Mouse (Mus musculus) lung, postnatal 14 days (tissue): ENCODE measurements around the gene Prkab1.
A peak's percentile ranks its signal among the peaks of the same experiment; 100 is the strongest.

ENCODE experiments used
- DNase-seq: peaks from one replicate; pipeline ENCODE4 v3.0.0; 2021

Prkab1 gene

GRCm38 (mm10) chr5:116016542-116016941 is 7.8 kb downstream of the Prkab1 start:
- DNase-seq: no peak

GRCm38 (mm10) chr5:116014237-116014636 is 10.1 kb downstream of the Prkab1 start:
- DNase-seq: no peak

GRCm38 (mm10) chr5:116013821-116014220 is 10.5 kb downstream of the Prkab1 start:
- no peak for DNase-seq

DNA sequence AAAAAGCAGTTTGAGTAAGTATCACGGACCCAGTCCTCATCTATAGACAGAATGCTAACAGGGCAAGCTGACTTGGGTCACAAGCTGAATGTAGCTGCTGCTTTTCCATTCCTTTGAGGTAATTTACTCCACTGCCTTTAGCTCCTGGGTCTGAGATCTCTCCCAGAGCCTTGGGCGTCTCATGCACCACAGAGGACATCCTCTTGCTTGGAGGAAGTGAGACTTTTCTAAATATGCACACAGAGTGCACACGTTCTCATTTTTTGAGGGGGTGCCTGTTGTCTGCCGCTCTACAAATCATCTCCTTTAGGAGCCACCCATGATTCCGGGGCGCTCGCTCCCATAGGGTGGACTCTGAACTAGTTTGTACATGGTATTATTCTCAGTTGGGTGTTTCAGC is 11.8 kb downstream of the Prkab1 start:
- DNase-seq: no peak

DNA sequence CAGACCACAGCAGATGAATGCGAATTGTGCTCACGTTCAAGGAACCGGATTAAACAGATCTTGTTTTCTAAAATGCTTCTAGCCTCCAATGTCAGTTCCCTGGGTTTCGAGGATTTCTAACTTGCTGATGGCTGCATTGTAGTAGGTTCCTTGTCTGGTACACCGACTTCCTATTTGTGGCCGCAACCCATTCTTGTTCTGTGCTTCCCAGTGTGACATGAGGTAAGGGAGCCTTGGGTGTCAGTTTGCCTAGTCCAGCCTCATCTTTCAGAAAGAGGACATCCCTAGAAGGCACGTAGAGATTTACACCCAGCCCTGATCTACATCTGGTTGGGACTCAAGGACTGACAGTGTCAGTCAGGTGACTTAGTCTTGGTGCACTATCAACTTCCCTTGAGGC is 12.6 kb downstream of the Prkab1 start:
- no peak for DNase-seq

DNA sequence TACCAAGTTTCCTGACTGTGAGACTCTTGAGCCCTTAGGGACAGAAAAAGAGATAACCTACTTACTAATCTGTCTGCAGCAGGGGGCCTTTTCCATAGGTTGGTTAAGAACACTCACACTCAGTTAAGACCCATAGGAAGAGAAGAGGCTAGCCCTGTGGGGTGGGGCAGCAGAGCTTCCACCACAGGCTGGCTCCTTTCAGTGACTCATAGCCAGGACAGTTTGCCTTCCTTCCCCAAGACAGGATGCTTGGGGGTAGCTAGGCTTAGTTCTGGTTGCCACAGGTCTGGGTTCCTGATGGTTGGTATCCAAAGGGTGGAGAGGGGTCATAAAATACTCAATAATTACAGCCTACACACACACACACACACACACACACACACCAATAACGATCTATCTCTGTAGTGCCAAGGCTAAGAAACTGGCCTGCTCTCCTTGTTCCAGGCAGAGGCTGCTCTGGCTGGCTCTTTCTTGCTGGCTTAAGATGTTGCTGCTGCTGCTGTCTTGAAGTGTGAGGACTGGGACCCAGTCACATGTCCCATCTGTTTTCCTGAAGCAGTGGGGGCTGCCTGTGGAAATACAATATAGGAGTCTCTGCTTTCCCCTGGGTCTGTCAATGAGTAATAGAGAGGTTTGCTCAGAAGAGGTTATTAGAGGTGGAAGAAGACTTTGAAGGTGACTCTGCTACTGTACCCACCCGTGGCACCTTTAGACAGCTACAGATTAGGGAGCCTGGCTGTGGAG is 14.3 kb downstream of the Prkab1 start:
- no peak for DNase-seq

DNA sequence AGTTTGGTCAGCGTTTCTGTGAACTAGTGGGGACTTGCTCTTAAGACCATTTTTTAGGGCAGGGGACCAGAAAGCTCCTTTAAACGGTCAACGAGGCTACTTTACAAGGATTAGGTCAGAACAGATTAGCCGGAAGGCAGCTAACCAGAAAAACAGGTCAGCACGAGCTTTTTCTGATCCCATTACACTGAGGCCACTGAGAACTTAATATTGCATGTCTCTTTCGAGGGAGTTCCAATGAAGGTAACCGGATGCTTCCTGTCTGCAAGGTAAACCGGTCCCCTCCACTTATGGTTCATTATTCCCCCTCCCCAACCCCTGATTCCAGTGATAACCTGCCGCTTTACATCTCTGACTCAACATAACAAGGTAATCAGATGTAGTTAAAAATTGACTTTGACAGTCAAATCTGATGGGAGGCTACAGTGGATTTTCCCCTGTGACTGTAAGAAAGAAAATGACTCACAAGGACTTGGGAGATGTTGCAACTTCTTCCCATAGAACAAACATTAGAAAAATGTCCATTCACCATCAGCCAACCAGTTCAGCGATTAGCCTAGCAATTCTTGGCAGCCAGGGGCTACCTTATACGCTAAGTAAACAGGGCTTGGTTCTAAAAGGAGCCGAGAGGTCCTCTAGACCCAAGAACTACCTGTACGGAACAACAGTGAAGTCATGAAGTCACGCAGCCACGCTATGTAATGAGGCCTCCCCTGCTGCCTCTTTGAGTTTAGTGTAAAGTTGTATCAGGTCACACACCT is 15.0 kb downstream of the Prkab1 start:
- DNase-seq: peak; percentile 34

DNA sequence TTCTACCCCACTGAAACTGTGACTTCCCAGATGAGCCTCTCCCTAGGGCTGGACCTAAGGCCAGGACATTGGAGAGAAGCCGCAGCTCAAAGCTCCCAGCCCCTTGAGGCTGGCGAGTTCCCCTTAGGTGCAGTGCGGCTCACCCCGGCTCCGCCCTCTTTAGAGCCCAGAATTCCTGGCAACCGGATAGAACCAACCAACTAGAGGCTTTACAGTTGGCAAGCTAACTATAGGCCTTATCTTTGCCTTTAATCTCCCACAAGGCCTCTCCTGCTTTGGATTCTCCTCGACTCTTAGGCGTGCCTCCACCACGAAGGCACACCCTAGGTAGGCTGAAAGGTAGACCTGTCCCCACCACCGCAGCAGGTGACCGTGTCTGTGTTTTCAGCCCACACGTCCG is 16.6 kb downstream of the Prkab1 start:
- no peak for DNase-seq

GRCm38 (mm10) chr5:116006324-116007099 is 17.8 kb downstream of the Prkab1 start:
- peak; percentile 55 for DNase-seq

DNA sequence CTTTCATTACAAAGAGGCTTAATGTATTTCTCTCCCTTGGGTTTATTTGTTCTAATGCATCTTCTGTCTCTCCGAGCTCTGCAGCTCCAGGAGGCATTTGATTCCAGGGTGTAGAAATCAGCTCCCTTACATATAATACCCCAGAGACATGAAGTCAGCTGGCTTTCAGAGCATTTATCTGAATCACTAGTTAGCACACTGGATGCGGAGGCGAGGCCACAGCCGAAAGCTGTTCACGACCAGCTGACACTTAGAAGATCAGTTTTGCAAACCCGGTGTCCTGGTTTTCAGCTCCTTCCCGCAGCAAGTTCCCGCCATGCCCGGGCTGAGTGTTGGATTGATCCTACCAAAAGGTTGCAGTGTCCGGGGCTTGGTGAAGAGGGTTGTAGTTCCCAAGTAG is 20.0 kb downstream of the Prkab1 start:
- DNase-seq: no peak

DNA sequence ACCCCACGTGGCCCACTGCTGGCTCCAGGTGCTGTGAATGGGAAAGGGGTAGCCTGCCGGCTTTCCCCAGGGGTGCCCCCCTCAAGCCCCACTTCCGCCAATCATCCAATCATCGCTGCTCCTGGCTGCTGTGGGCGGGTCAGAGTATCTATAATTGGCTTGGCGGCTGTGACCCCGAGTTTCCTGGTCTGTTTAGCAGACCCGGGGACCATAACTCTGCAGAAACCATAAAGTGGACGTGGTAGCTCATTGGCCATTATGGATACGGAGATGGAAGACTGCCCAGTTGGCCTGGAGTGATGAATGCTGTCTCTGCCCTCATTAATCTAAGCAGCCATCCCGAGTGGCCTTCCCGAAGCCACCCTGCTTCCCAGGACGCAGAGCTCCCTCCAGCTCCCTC is 20.5 kb downstream of the Prkab1 start:
- DNase-seq: no peak

DNA sequence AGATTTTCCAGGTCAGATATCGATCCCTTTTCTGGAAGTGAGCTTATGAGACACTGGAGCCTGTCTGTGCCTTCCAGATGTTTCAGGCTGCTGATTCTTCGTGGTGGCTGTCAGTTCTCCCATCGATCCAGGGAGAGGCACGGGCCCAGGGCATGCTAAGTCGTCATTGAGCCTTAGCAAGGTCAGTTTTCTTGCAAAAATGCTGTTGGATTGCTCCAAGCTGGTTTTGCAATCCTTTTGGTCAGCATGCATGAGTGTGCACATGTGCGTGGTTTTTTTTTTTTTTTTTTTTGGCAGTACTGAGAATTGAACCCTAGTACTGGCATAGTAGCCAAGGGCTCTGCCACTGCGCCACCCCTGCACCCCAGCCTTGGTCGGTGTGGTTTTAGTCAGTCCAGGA is 21.2 kb downstream of the Prkab1 start:
- DNase-seq: no peak

GRCm38 (mm10) chr5:115997376-115997775 is 26.9 kb downstream of the Prkab1 start:
- DNase-seq: no peak

DNA sequence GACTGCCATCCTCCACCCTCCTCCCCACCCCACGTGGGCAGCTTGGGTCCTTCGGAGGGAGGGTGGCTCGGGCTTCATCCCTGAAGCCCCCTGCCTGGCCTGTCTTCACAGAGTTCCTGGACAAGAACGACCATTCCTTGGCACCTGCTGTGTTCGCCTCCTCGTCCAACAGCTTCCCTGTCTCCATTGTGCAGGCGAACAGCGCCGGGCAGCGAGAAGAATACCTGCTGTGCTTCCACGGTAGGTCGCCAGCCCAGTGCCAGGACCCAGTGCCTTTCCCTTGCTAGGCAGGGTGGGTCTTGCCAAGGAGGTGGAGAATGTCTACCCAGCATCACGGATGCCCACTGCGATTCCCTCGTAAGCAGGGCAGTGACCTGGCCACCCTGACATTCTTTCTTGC is 30.2 kb downstream of the Prkab1 start:
- DNase-seq: no peak

- DNase-seq: no peak
These were observed 32.6 kb downstream of the Prkab1 start for GRCm38 (mm10) chr5:115991717-115992116.

DNA sequence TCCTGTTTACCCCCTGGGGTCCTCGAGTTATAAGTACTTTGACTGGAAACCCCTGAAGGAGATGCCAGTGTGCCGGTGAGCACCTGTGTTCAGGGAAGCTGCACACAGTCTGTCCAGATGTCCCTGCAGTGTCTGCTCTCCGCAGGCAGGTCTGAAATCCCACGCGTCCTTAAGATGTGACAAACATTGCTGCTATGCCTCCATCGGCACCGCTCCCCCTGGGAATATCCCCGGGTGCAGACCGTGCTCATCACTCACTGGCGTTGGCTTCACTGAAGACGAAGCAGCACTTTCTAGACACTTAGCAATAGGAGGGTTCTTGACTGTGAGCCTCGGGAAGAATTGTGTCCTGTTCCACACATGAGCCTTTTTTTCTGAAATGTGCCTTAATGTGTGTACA is 37.0 kb downstream of the Prkab1 start:
- no peak for DNase-seq

- no peak for DNase-seq
These were observed 39.2 kb downstream of the Prkab1 start for GRCm38 (mm10) chr5:115985101-115985500.

GRCm38 (mm10) chr5:115984392-115984791 is 39.9 kb downstream of the Prkab1 start:
- DNase-seq: no peak

GRCm38 (mm10) chr5:115982671-115983373 is 41.5 kb downstream of the Prkab1 start:
- DNase-seq: no peak

- no peak for DNase-seq
These were observed 43.8 kb downstream of the Prkab1 start for GRCm38 (mm10) chr5:115980537-115980936.

DNA sequence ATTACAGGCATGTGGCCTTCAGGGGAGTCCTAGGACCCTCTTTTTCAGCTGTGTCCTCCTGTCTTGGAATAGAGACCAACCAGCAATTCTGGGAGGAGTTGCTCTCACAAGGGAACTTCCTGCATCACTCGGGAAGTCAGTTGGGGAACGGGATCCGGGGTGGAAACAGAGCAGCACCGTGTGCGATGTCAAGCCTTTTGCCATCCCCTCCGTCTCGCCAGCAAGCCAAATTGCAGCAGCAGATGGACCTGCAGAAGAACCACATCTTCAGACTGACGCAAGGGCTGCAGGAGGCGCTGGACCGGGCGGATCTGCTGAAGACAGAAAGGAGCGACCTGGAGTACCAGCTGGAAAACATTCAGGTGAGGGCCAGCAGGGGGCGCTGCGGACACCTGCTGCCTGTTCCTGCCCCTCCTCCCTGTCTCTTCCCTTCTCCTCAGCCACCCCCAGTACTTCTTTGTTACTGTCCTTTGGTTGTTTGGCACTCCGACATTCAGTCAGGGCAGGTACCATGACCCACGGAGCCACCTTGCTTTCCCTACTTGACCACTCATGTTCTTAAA is 45.1 kb downstream of the Prkab1 start:
- DNase-seq: peak; percentile 22

DNA sequence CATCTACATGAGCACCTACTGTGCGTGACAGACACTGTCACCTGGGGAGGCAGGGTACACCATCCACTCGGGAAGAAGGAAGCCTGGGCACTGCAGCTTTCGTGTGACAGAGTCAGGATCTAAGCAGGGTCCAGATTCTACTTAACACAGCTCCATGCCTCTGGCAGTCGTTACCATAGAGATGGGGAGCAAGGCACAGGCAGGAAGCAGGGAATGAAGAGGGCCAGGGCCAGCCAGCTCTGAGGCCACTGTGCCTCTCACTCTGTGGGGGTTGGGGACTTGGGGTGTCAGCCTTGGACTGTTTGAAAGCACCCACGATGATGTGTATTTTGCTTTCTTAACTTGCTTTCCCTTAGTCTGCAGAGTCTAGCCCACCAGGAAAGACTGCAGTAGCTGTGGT is 46.1 kb downstream of the Prkab1 start:
- no peak for DNase-seq

DNA sequence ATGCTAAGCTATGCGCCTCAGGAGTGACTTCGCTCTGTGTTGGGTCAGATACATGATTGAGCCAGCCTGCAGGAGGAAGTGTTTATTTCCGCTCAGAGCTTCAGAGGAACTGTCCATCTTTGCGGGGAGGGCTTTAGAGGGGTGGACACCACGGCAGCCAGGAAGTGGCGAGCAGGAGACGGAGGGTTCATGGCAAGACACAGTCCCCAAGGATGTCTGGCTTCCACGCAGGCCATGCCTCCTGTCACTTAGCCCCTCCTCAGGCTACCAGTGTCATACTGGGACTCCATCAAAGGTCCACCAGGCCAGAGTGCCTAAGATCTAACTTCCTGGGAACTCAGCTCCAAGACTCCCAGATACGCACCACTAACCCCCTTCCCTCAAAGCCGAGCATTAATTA is 46.6 kb downstream of the Prkab1 start:
- DNase-seq: peak; percentile 57
